Mouse (Mus musculus) embryonic fibroblast, embryonic 13.5 days (primary cell): ENCODE results near the gene Inf2.
A peak's percentile ranks its signal among the peaks of the same experiment; 100 is the strongest.

Experiments
- CTCF ChIP-seq: IDR thresholded peaks from 2 replicates; pipeline ENCODE4 v1.5.1; 2011; ENCODE audit warnings: mild to moderate bottlenecking, control low read depth, low read length, moderate library complexity, borderline replicate concordance; ENCODE audit not compliant: insufficient read depth
- POLR2A ChIP-seq: IDR thresholded peaks from 2 replicates; pipeline ENCODE4 v1.6.1; 2011; ENCODE audit warnings: low read depth, mild to moderate bottlenecking, control low read depth, low read length, moderate library complexity

DNA sequence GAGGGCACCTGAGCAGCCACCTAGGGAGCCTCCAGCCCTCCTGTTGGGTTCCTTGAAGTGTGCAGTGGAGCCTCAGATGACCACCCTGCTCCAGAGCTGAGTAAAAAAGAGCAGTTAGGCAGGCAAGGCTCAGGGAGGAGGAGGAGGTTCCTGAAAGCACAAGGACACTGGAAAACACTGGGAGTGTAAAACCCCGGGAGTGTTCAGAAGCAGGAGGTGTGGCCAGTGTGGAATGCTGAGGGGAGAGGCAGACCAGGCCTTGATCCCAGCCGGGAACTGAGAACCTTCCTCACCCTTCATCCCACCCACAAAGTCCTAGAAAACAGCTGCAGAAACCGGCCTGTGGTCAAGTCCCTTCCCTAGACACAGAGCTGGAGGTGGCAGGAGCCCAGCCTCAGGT, 11.8 kb upstream of the Inf2 start:
- TF ChIP-seq CTCF (no peak), POLR2A (peak; percentile 48)
